Mouse (Mus musculus) gastrocnemius, postnatal 14 days (tissue): ENCODE measurements at regions not wholly inside any gene's neighbourhood (a gene's known extent, or its start where the extent isn't known, plus 50 kb on each side); places are given as distances from the start of the nearest gene placed in this dataset.

Experiments used
- DNase-seq: peaks from one replicate; pipeline ENCODE4 v3.0.0; 2021; ENCODE audit warnings: mixed read lengths
- intact Hi-C: fragments of 180-260 bp; cut with DNase I; formaldehyde crosslinking; loops from one replicate; pipeline ENCODE4 v1.15.1; 2025; ENCODE audit warnings: low total_unique reads

GRCm38 (mm10) chr9:61602353-61602978 lies 230.3 kb downstream of the Tle3 start:
- no peak for DNase-seq
- intact Hi-C loops = no loop called here

GRCm38 (mm10) chr9:61601911-61602310 lies 229.7 kb downstream of the Tle3 start:
- no peak for DNase-seq
- intact Hi-C loops = no loop called here

- intact Hi-C loops = no loop called here
- DNase-seq = no peak
Measured at GRCm38 (mm10) chr9:61597287-61597686, 225.1 kb downstream of the Tle3 start.

GRCm38 (mm10) chr9:61596410-61597108 lies 224.4 kb downstream of the Tle3 start:
- intact Hi-C loops = no loop called here
- DNase-seq = no peak

- no peak for DNase-seq
- intact Hi-C loops = no loop called here
Measured at GRCm38 (mm10) chr9:61595170-61595967, 223.2 kb downstream of the Tle3 start.

GRCm38 (mm10) chr9:61593991-61594390 lies 221.8 kb downstream of the Tle3 start:
- intact Hi-C loops = no loop called here
- DNase-seq = no peak

GRCm38 (mm10) chr9:61589727-61590299 lies 217.6 kb downstream of the Tle3 start:
- DNase-seq = no peak
- intact Hi-C loops = no loop called here

- intact Hi-C loops = no loop called here
- no peak for DNase-seq
Measured at GRCm38 (mm10) chr9:61583281-61584072, 211.3 kb downstream of the Tle3 start.

- intact Hi-C loops = no loop called here
- DNase-seq = peak; percentile 43
Measured at GRCm38 (mm10) chr9:61581046-61581445, 208.9 kb downstream of the Tle3 start.

GRCm38 (mm10) chr9:61578255-61578654 lies 206.1 kb downstream of the Tle3 start:
- no peak for DNase-seq
- intact Hi-C loops = no loop called here

GRCm38 (mm10) chr9:61573634-61574359 lies 201.6 kb downstream of the Tle3 start:
- DNase-seq = no peak
- intact Hi-C loops = no loop called here

- intact Hi-C loops = no loop called here
- no peak for DNase-seq
Measured at GRCm38 (mm10) chr9:61563017-61563416, 190.9 kb downstream of the Tle3 start.

- no peak for DNase-seq
- intact Hi-C loops = no loop called here
Measured at GRCm38 (mm10) chr9:61561551-61561950, 189.4 kb downstream of the Tle3 start.

GRCm38 (mm10) chr9:61558621-61559020 lies 186.5 kb downstream of the Tle3 start:
- intact Hi-C loops = no loop called here
- DNase-seq = peak; percentile 67

- no peak for DNase-seq
- intact Hi-C loops = no loop called here
Measured at GRCm38 (mm10) chr9:61557025-61557424, 184.9 kb downstream of the Tle3 start.

GRCm38 (mm10) chr9:61555173-61555572 lies 183.0 kb downstream of the Tle3 start:
- intact Hi-C loops = no loop called here
- DNase-seq = no peak

GRCm38 (mm10) chr9:61554611-61555010 lies 182.4 kb downstream of the Tle3 start:
- intact Hi-C loops = no loop called here
- peak; percentile 43 for DNase-seq

GRCm38 (mm10) chr9:61553626-61554025 lies 181.5 kb downstream of the Tle3 start:
- intact Hi-C loops = no loop called here
- no peak for DNase-seq

GRCm38 (mm10) chr9:61551361-61551760 lies 179.2 kb downstream of the Tle3 start:
- DNase-seq = no peak
- intact Hi-C loops = no loop called here
